Mouse (Mus musculus) ovary, postnatal 14 days (tissue): ENCODE data around the gene Cfc1.

Source experiments
- DNase-seq: peaks from one replicate; pipeline ENCODE4 v3.0.0; 2022; ENCODE audit warnings: low spot score

Gene Cfc1

GRCm38 (mm10) chr1:34553690-34554089, 18.2 kb downstream of the Cfc1 start:
- no peak for DNase-seq

- DNase-seq: no peak
Measured at GRCm38 (mm10) chr1:34554275-34554674, 18.8 kb downstream of the Cfc1 start.

GRCm38 (mm10) chr1:34560843-34561242, 25.4 kb downstream of the Cfc1 start, which contains the start of gene Prss40:
Prss40 (minus strand) TSS chr1:34560943.
- DNase-seq: no peak

- no peak for DNase-seq
Measured at GRCm38 (mm10) chr1:34564383-34565045, 29.1 kb downstream of the Cfc1 start.

GRCm38 (mm10) chr1:34568120-34568519, 32.7 kb downstream of the Cfc1 start:
- DNase-seq: no peak

GRCm38 (mm10) chr1:34569876-34570275, 34.4 kb downstream of the Cfc1 start:
- DNase-seq: no peak

GRCm38 (mm10) chr1:34571431-34571830, 36.0 kb downstream of the Cfc1 start:
- no peak for DNase-seq

GRCm38 (mm10) chr1:34573221-34573620, 37.8 kb downstream of the Cfc1 start:
- DNase-seq: no peak

GRCm38 (mm10) chr1:34578851-34579781, 43.7 kb downstream of the Cfc1 start, which contains the start of gene Amer3:
Amer3 (plus strand) TSS chr1:34579657.
- DNase-seq: peak; percentile 71

GRCm38 (mm10) chr1:34579782-34580356, 44.4 kb downstream of the Cfc1 start:
- no peak for DNase-seq

GRCm38 (mm10) chr1:34582218-34582617, 46.8 kb downstream of the Cfc1 start:
- DNase-seq: no peak

GRCm38 (mm10) chr1:34583821-34584263, 48.4 kb downstream of the Cfc1 start:
- peak; percentile 10 for DNase-seq

- DNase-seq: no peak
Measured at GRCm38 (mm10) chr1:34584736-34585135, 49.3 kb downstream of the Cfc1 start.

- DNase-seq: no peak
Measured at GRCm38 (mm10) chr1:34587298-34588096, 52.0 kb downstream of the Cfc1 start.
